Mouse (Mus musculus) ES-E14 (cell line): ENCODE data around the gene Iqgap2. TPM values are rescaled to one million over a fixed set of nuclear protein-coding genes. Genes with fewer than 3 reads are reported as not detected.

ENCODE experiments used
- DNase-seq: peaks from one replicate; pipeline ENCODE4 v3.0.0-alpha.2; 2013; ENCODE audit warnings: low read depth, low spot score
- H3K27ac ChIP-seq: 2 replicates; pipeline ENCODE4 v1.5.1; 2012; ENCODE audit warnings: low read depth, mild to moderate bottlenecking, low read length, moderate library complexity, mixed read lengths; ENCODE audit not compliant: poor library complexity, insufficient read depth, severe bottlenecking
- H3K36me3 ChIP-seq: 2 replicates; pipeline ENCODE4 v1.6.1; 2012; ENCODE audit warnings: mild to moderate bottlenecking, low read length, moderate library complexity, mixed read lengths; ENCODE audit not compliant: control insufficient read depth, poor library complexity, insufficient read depth, severe bottlenecking
- H3K4me1 ChIP-seq, 2 experiments: fragments of 150-350 bp in 1 of 2; sonication (generic) in 1 of 2; 2 replicates each; pipeline ENCODE4 v1.6.1; 2012; ENCODE audit warnings: low read length in 2 of 2, mild to moderate bottlenecking in 1 of 2, mixed read lengths in 1 of 2; ENCODE audit not compliant: control insufficient read depth in 2 of 2, insufficient read depth in 2 of 2, poor library complexity in 1 of 2
- H3K4me3 ChIP-seq, 2 experiments: fragments of 150-350 bp in 1 of 2; sonication (generic) in 1 of 2; 2 replicates each; pipeline ENCODE4 v1.5.1; 2012; ENCODE audit warnings: low read length in 2 of 2, low read depth in 1 of 2, mild to moderate bottlenecking in 1 of 2, mixed read lengths in 1 of 2; ENCODE audit not compliant: insufficient read depth in 1 of 2, poor library complexity in 1 of 2, severe bottlenecking in 1 of 2
- H3K9ac ChIP-seq: 2 replicates; pipeline ENCODE4 v1.6.1; 2012; ENCODE audit warnings: low read depth, mild to moderate bottlenecking, low read length, mixed read lengths; ENCODE audit not compliant: poor library complexity, insufficient read depth, severe bottlenecking
- H3K9me3 ChIP-seq: fragments of 150-350 bp; sonication (generic); 2 replicates; pipeline ENCODE4 v1.6.1; 2012; ENCODE audit warnings: low read depth, mild to moderate bottlenecking, low read length; ENCODE audit not compliant: control insufficient read depth, insufficient read depth
- CHD2 ChIP-seq: IDR thresholded peaks from 2 replicates; pipeline ENCODE4 v1.6.1; 2014; ENCODE audit warnings: mild to moderate bottlenecking, low read depth, low read length, inconsistent platforms
- HCFC1 ChIP-seq: IDR thresholded peaks from 2 replicates; pipeline ENCODE4 v1.6.1; 2012; ENCODE audit warnings: low read length, inconsistent platforms, borderline replicate concordance; ENCODE audit not compliant: insufficient read depth
- MAFK ChIP-seq: IDR thresholded peaks from 2 replicates; pipeline ENCODE4 v1.6.1; 2014; ENCODE audit warnings: mild to moderate bottlenecking, low read depth, low read length, inconsistent platforms; ENCODE audit not compliant: insufficient read depth
- ZC3H11A ChIP-seq: IDR thresholded peaks from 2 replicates; pipeline ENCODE4 v1.6.1; 2012; ENCODE audit warnings: low read depth, mild to moderate bottlenecking, inconsistent platforms, low read length, borderline replicate concordance
- ZNF384 ChIP-seq: IDR thresholded peaks from 2 replicates; pipeline ENCODE4 v1.6.1; 2012; ENCODE audit warnings: low read depth, low read length, inconsistent platforms
- in situ Hi-C, 2 experiments: fragments of 600-800 bp; cut with MboI; formaldehyde crosslinking; loops; one replicate each; pipeline ENCODE4 v1.15.1; 2025; ENCODE audit warnings: low sequenced_read_pairs in 2 of 2, inconsistent platforms in 1 of 2; ENCODE audit not compliant: unreplicated experiment in 2 of 2
- total RNA-seq: library from RNA; depleted of rRNA; stranded (reverse); fragments of 300-350 nt; gene quantifications from 2 replicates; pipeline ENCODE4 v1.2.3, GENCODE M21; 2012

Gene Iqgap2
- total RNA-seq, 1 experiment = 15.0 TPM

- in situ Hi-C loops = no loop called here
- no peak for TF ChIP-seq MAFK
- no peak for TF ChIP-seq HCFC1
- no peak for TF ChIP-seq ZNF384
- no peak for TF ChIP-seq CHD2
- TF ChIP-seq ZC3H11A = no peak
Measured at GRCm38 (mm10) chr13:95626696-95627095, 265.0 kb downstream of the Iqgap2 start.

GRCm38 (mm10) chr13:95623042-95623441 is 268.7 kb downstream of the Iqgap2 start:
- TF ChIP-seq CHD2 (no peak), HCFC1 (no peak), ZC3H11A (no peak), ZNF384 (no peak), MAFK (no peak)
- in situ Hi-C loops = no loop called here
- Histone ChIP-seq H3K9ac (no peak overlapping the region), H3K27ac (no peak overlapping the region), H3K36me3 (no peaks in the 10 kb centered on the region; the same call in 1 of the 2 replicates), H3K4me3 (no peak overlapping the region), H3K4me1 (peaks cover 0 to 2% of the 10 kb centered on the region in 2 experiments; a peak in 1 of 4 replicates), H3K9me3 (no peaks in the 10 kb centered on the region)
- DNase-seq = no peak

More at GRCm38 (mm10) chr13:95626696-95627095, 265.0 kb downstream of the Iqgap2 start:
- DNase-seq = no peak
- Histone ChIP-seq H3K4me1 (peaks cover 1 to 3% of the 10 kb centered on the region in 2 experiments; a peak in 1 of 4 replicates), H3K9me3 (no peaks in the 10 kb centered on the region), H3K36me3 (no peaks in the 10 kb centered on the region; the same call in 1 of the 2 replicates), H3K9ac (no peak overlapping the region), H3K27ac (no peak overlapping the region), H3K4me3 (no peak overlapping the region)

GRCm38 (mm10) chr13:95621563-95621962 is 270.2 kb downstream of the Iqgap2 start:
- Histone ChIP-seq H3K9ac (no peak overlapping the region), H3K4me3 (no peak overlapping the region), H3K9me3 (no peaks in the 10 kb centered on the region), H3K36me3 (no peaks in the 10 kb centered on the region), H3K4me1 (0 out of 4 replicates have a peak, but pooled peaks cover 0 to 2% of the 10 kb centered on the region in 2 experiments), H3K27ac (no peak overlapping the region)
- no peak for DNase-seq
- in situ Hi-C loops = no loop called here
- TF ChIP-seq CHD2 = no peak
- no peak for TF ChIP-seq HCFC1
- no peak for TF ChIP-seq ZNF384
- no peak for TF ChIP-seq MAFK
- no peak for TF ChIP-seq ZC3H11A

- Histone ChIP-seq H3K9me3 (no peaks in the 10 kb centered on the region), H3K36me3 (no peaks in the 10 kb centered on the region; the same call in 1 of the 2 replicates), H3K27ac (no peak overlapping the region), H3K9ac (no peak overlapping the region), H3K4me3 (peak overlapping the region; percentile 20 to 77; a peak in 3 of 4 replicates), H3K4me1 (0 out of 4 replicates have a peak, but pooled peaks cover 0 to 2% of the 10 kb centered on the region in 2 experiments)
- DNase-seq = no peak
- in situ Hi-C loops = no loop called here
- TF ChIP-seq ZC3H11A (no peak), ZNF384 (no peak), HCFC1 (no peak), MAFK (no peak), CHD2 (no peak)
Measured at GRCm38 (mm10) chr13:95618859-95619258, 272.9 kb downstream of the Iqgap2 start.

GRCm38 (mm10) chr13:95618309-95618712 is 273.4 kb downstream of the Iqgap2 start, which contains the start of gene F2r:
Gene F2r, minus strand, starts transcription at chr13:95618487.
- Histone ChIP-seq H3K27ac (no peak within 1 kb of the TSS), H3K4me1 (0 out of 4 replicates have a peak, but pooled peaks cover 0 to 2% of the 10 kb centered on the region in 2 experiments), H3K9me3 (no peaks in the 10 kb centered on the region), H3K9ac (peak within 1 kb of the TSS; percentile 79), H3K4me3 (peak within 1 kb of the TSS; percentile 77 to 87), H3K36me3 (no peaks in the 10 kb centered on the region; the same call in 1 of the 2 replicates)
- in situ Hi-C loops = no loop called here
- peak; percentile 65 for DNase-seq
- TF ChIP-seq MAFK (0 out of 2 replicates have a peak, but pooled peaks have one; percentile 4), ZNF384 (no peak), HCFC1 (0 out of 2 replicates have a peak, but pooled peaks have one; percentile 29), ZC3H11A (no peak)
